Mouse (Mus musculus): ENCODE data around the gene Rnf31. TPM values are rescaled to one million over a fixed set of nuclear protein-coding genes. Genes with fewer than 3 reads are reported as not detected.
A peak's percentile ranks its signal among the peaks of the same experiment; 100 is the strongest.

The Rnf31 gene
- polyA plus RNA-seq, 1 experiment from 2014 or later, result 8.5 TPM

DNA sequence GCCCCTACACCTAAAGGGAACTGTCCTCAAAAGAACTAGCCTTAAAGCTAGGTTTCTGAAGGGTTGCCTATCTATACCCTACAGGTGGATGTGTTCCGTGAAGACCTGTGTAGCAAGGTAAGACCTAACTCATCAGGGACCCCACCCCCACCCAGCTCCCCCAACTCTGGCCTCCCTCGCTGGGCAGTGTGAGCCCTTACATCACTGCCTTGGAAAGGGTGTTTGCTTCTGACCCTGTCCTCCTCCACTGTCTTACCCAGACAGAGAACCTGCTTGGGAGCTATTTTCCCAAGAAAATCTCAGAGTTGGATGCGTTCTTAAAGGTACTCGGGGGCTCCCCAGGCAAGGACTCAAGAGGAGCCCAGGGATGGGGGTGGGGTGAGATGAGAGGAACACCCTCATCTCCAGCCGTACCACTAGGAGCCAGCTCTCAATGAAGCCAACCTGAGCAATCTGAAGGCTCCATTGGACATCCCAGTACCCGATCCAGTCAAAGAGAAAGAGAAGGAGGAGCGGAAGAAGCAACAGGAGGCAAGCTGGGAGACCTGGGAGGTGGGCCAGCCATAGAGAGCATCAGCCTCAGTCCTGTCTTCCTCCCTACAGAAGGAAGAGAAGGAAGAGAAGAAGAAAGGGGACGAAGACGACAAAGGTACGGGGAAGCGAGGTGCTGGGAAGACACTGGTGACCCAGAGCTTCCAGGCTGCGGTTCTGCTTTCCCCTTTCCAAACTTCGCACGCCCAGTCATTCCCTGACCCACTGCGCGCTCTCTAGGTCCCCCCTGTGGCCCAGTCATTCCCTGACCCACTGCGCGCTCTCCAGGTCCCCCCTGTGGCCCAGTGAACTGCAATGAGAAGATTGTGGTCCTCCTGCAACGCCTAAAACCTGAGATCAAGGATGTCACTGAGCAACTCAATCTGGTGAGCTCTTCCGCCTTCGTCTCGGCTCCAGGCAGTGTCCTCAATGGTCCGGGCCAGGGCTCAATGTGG lies 11.7 kb upstream of the Rnf31 start:
- Histone ChIP-seq H3K27ac (ENCODE audit: low read depth) (no peak overlapping the region), H3K4me1 (ENCODE audit: insufficient read depth) (peaks cover 30% of the 10 kb centered on the region), H3K9ac (replicated peaks) (no peak overlapping the region), H3K9me3 (ENCODE audit: low read length) (no peaks in the 10 kb centered on the region), H3K4me3 (ENCODE audit: low read depth, low read length) (no peak overlapping the region), H3K27me3 (ENCODE audit: insufficient read depth, low read length) (no peaks in the 10 kb centered on the region), H3K4me2 (ENCODE audit: low read depth, low read length) (peak overlapping the region; percentile 96; the same call in 1 of the 2 replicates), H3K36me3 (replicated peaks; ENCODE audit: insufficient read depth, low read length) (peaks cover 22% of the 10 kb centered on the region)
- ATAC-seq, result no peak
- 87% methylated on average over 23 of the region's 23 CpGs for WGBS (ENCODE audit: insufficient replicate concordance)
- TF ChIP-seq EP300 (IDR thresholded peaks at IDR 0.05; ENCODE audit: low read depth) (no peak), CTCF (IDR thresholded peaks at IDR 0.05; ENCODE audit: low read depth) (no peak)
- no peak for DNase-seq

DNA sequence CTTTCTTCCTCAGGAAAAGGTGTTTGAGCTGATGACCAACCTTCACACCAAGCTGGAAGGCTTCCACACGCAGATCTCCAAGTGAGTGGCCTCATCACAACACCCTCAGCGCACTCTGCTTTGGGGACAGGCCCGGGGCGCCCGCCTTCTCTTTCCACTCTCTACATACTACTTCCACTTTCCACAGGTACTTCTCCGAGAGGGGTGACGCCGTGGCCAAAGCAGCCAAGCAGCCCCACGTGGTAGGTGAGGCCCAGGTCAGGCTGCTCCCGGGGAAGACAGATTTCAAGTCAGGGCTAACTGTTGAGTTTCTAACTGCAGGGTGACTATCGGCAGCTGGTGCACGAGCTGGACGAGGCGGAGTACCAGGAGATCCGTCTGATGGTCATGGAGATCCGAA lies 10.8 kb upstream of the Rnf31 start:
- no peak overlapping the region for H3K9ac ChIP-seq (replicated peaks)
- peaks cover 22% of the 10 kb centered on the region for H3K36me3 ChIP-seq (replicated peaks; ENCODE audit: insufficient read depth, low read length)
- 90% methylated on average over 16 of the region's 16 CpGs for WGBS (ENCODE audit: insufficient replicate concordance)
- H3K4me2 ChIP-seq (ENCODE audit: low read depth, low read length), result no peak overlapping the region
- H3K27ac ChIP-seq (ENCODE audit: low read depth), result no peak overlapping the region
- H3K9me3 ChIP-seq (ENCODE audit: low read length), result no peaks in the 10 kb centered on the region
- H3K4me3 ChIP-seq (ENCODE audit: low read depth, low read length), result no peak overlapping the region
- TF ChIP-seq CTCF (IDR thresholded peaks at IDR 0.05; ENCODE audit: low read depth), result no peak
- TF ChIP-seq EP300 (IDR thresholded peaks at IDR 0.05; ENCODE audit: low read depth), result no peak
- H3K27me3 ChIP-seq (ENCODE audit: insufficient read depth, low read length), result no peaks in the 10 kb centered on the region
- DNase-seq, result no peak
- H3K4me1 ChIP-seq (ENCODE audit: insufficient read depth), result peaks cover 31% of the 10 kb centered on the region
- no peak for ATAC-seq

DNA sequence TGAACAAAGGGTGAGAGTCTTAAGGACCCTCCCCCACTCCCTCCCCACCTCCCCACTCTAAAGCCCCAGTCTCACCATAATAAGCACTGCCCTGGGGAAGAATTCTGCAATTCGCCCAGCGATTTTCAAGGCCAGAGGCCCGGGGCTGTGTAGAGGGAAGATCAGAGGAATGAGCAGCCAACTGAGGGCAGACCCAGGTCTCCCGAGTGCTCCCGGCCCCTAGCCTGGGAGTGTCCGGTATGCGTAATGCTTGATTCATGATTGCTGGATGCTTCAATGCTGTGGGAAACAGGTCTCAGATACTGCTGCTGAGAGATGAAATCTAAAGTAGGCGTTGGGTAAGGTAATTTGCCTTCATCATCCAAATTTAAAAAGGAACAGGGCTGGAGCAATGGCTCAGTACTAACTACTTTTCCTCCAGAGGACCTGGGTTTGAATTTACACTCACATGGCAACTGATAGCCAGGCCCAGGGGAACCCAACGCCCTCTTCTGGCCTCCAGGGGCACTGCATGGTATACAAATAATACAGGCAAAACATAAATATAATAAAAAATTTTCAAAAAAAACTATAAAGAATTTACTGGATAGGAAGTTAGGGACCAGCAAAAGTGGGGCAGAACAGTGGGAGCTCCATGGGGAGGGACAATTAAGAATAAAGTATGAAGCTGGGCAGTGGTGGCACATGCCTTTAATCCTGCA lies 9.4 kb upstream of the Rnf31 start:
- 78% methylated on average over 9 of the region's 9 CpGs for WGBS (ENCODE audit: insufficient replicate concordance)
- Histone ChIP-seq H3K4me2 (ENCODE audit: low read depth, low read length) (no peak overlapping the region), H3K9ac (replicated peaks) (no peak overlapping the region), H3K27me3 (ENCODE audit: insufficient read depth, low read length) (no peaks in the 10 kb centered on the region), H3K9me3 (ENCODE audit: low read length) (no peaks in the 10 kb centered on the region), H3K4me1 (ENCODE audit: insufficient read depth) (peaks cover 40% of the 10 kb centered on the region), H3K36me3 (replicated peaks; ENCODE audit: insufficient read depth, low read length) (peaks cover 22% of the 10 kb centered on the region), H3K27ac (ENCODE audit: low read depth) (no peak overlapping the region), H3K4me3 (ENCODE audit: low read depth, low read length) (no peak overlapping the region)
- DNase-seq (no peak), ATAC-seq (no peak)
- TF ChIP-seq EP300 (IDR thresholded peaks at IDR 0.05; ENCODE audit: low read depth) (no peak), CTCF (IDR thresholded peaks at IDR 0.05; ENCODE audit: low read depth) (peak; percentile 65)

DNA sequence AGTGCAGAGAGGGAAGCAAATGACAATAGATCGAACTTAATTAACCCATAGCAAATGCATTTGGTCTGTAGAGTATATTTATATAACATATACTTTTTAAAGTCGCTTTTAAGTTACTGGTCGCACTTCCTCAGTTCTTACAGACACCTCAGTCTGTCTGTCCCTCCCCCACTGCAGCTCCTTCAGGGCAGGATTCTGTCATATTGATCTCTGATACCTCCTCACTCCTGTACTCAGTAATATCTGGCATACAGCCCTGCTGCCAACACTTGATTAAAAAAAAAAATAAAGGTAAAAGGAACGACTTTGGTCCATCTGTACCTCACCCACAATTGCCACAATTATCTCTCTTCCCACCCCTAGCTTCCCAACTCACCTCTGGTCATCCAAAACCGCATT lies 7.2 kb upstream of the Rnf31 start:
- Histone ChIP-seq H3K4me2 (ENCODE audit: low read depth, low read length) (peak overlapping the region; percentile 97), H3K27ac (ENCODE audit: low read depth) (peak overlapping the region; percentile 94), H3K4me3 (ENCODE audit: low read depth, low read length) (peak overlapping the region; percentile 81), H3K4me1 (ENCODE audit: insufficient read depth) (peaks cover 28% of the 10 kb centered on the region), H3K36me3 (replicated peaks; ENCODE audit: insufficient read depth, low read length) (peaks cover 34% of the 10 kb centered on the region), H3K9ac (replicated peaks) (peak overlapping the region; percentile 85), H3K9me3 (ENCODE audit: low read length) (no peaks in the 10 kb centered on the region), H3K27me3 (ENCODE audit: insufficient read depth, low read length) (no peaks in the 10 kb centered on the region)
- DNase-seq (no peak), ATAC-seq (no peak)
- TF ChIP-seq EP300 (IDR thresholded peaks at IDR 0.05; ENCODE audit: low read depth), result no peak
- TF ChIP-seq CTCF (IDR thresholded peaks at IDR 0.05; ENCODE audit: low read depth), result no peak
- 30% methylated on average over 5 of the region's 5 CpGs for WGBS (ENCODE audit: insufficient replicate concordance)

DNA sequence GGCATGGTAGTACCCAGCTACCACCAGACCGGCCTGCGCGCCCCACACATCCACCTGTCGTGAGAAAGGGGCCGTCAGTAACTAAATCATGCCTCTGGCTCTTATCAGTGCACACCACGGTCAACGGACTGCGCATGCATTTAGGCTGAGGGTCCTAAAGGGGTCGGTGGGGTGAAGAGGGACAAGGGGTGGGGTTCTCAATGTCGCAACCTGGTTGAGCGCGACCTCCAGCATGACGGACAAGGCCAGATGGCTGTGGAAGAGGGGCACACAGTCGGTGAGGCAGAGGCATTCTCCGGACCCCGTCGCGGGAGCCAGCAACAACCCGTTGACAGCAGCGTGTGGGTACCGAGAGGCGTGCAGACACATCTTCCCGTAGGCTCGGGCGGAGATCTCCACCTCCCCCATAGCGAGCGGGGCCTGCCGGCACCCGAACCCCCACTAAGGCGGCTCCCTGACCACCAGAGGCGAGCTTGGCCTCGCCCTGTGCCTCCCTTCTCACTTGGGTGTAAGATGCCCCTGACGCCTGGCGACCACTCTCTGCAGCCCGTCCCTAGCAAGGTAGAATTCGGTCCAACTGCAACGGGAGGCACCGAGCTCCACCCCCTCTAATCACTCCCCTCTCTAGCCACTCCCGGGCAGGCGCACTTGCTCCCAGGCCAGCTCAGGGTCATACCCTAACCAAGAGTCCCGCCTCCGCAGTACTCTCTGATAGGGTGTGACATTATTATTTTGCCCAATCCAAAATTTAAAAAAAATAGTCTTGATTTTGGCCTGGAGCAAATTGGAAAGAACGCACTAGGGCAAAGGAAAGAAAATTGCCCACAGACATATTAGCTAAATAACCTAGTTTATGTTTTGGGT lies 6.6 kb upstream of the Rnf31 start, which contains the start of gene Emc9:
Gene Emc9, minus strand, starts transcription at position 601 of the 864 bp plus-strand sequence.
- ATAC-seq, result peak; percentile 95
- peak within 1 kb of the TSS; percentile 85 for H3K9ac ChIP-seq (replicated peaks)
- 2% methylated on average over 43 of the region's 43 CpGs for WGBS (ENCODE audit: insufficient replicate concordance)
- TF ChIP-seq CTCF (IDR thresholded peaks at IDR 0.05; ENCODE audit: low read depth) (no peak), EP300 (IDR thresholded peaks at IDR 0.05; ENCODE audit: low read depth) (no peak)
- H3K9me3 ChIP-seq (ENCODE audit: low read length), result no peaks in the 10 kb centered on the region
- H3K4me2 ChIP-seq (ENCODE audit: low read depth, low read length), result peak within 1 kb of the TSS; percentile 97
- DNase-seq, result peak; percentile 87
- peaks cover 29% of the 10 kb centered on the region for H3K4me1 ChIP-seq (ENCODE audit: insufficient read depth)
- no peaks in the 10 kb centered on the region for H3K27me3 ChIP-seq (ENCODE audit: insufficient read depth, low read length)
- peak within 1 kb of the TSS; percentile 81 for H3K4me3 ChIP-seq (ENCODE audit: low read depth, low read length)
- H3K27ac ChIP-seq (ENCODE audit: low read depth), result peak within 1 kb of the TSS; percentile 94
- H3K36me3 ChIP-seq (replicated peaks; ENCODE audit: insufficient read depth, low read length), result peaks cover 29% of the 10 kb centered on the region
